Mouse (Mus musculus) kidney, adult 2 months (tissue): ENCODE data around the gene Retreg3. TPM values are rescaled to one million over a fixed set of nuclear protein-coding genes. Genes with fewer than 3 reads are reported as not detected.
A peak's percentile ranks its signal among the peaks of the same experiment; 100 is the strongest.

ENCODE experiments used
- DNase-seq: peaks from one replicate; pipeline ENCODE4 v3.0.0; 2021
- H3K27ac ChIP-seq: fragments of 200-500 bp; 2 replicates; pipeline ENCODE4 v1.5.1; 2012; ENCODE audit warnings: low read depth, low read length, control low read depth, inconsistent platforms; ENCODE audit not compliant: insufficient read depth
- H3K27me3 ChIP-seq: fragments of 200-500 bp; replicated peaks from 2 replicates; pipeline ENCODE4 v1.6.1; 2012; ENCODE audit warnings: mild to moderate bottlenecking, moderate library complexity, low read length, inconsistent platforms; ENCODE audit not compliant: control insufficient read depth, insufficient read depth
- H3K36me3 ChIP-seq: fragments of 200-500 bp; 2 replicates; pipeline ENCODE4 v1.6.1; 2012; ENCODE audit warnings: mild to moderate bottlenecking, moderate library complexity, low read length, inconsistent platforms; ENCODE audit not compliant: control insufficient read depth, insufficient read depth
- H3K4me1 ChIP-seq: fragments of 200-500 bp; 2 replicates; pipeline ENCODE4 v1.6.1; 2011; ENCODE audit warnings: low read length; ENCODE audit not compliant: control insufficient read depth, insufficient read depth
- H3K4me3 ChIP-seq: fragments of 200-500 bp; 2 replicates; pipeline ENCODE4 v1.5.1; 2011; ENCODE audit warnings: mild to moderate bottlenecking, low read depth, low read length, control low read depth; ENCODE audit not compliant: insufficient read depth
- CTCF ChIP-seq: fragments of 200-500 bp; conservative IDR thresholded peaks from 2 replicates; pipeline ENCODE4 v1.5.1; 2011; ENCODE audit warnings: low read depth, mild to moderate bottlenecking, control low read depth, low read length, moderate library complexity, mixed read lengths; ENCODE audit not compliant: insufficient read depth, insufficient read length
- POLR2A ChIP-seq: fragments of 200-500 bp; IDR thresholded peaks from one replicate; pipeline ENCODE4 v1.6.1; 2011; ENCODE audit warnings: low read depth, low read length, control low read depth
- WGBS: fragments of 180-500 bp; shearing (Covaris S2); methylation state at CpG from one replicate; pipeline ENCODE4 v1.1.7; 2018; 5-methylcytosine and 5-hydroxymethylcytosine counted together
- polyA plus RNA-seq: library from polyadenylated mRNA; depleted of rRNA; stranded (reverse); fragments of >200 nt; gene quantifications from 2 replicates; pipeline ENCODE4 v1.2.3, GENCODE M21; 2012

Gene Retreg3
- polyA plus RNA-seq, 1 experiment = 60.0 TPM

- no peak overlapping the region for H3K27ac ChIP-seq
- DNase-seq = no peak
- WGBS = 86% methylated on average over 14 of the region's 14 CpGs
- H3K4me1 ChIP-seq = peaks cover 11% of the 10 kb centered on the region; the same call in 1 of the 2 replicates
- H3K27me3 ChIP-seq = no peaks in the 10 kb centered on the region
- no peak overlapping the region for H3K4me3 ChIP-seq
- no peak for TF ChIP-seq CTCF
- TF ChIP-seq POLR2A = no peak
- H3K36me3 ChIP-seq = no peaks in the 10 kb centered on the region
These were observed 47.8 kb downstream of the Retreg3 start for GRCm38 (mm10) chr11:101071810-101072428.

- WGBS = 79% methylated on average over 6 of the region's 6 CpGs
- Histone ChIP-seq H3K36me3 (no peaks in the 10 kb centered on the region), H3K4me1 (peaks cover 11% of the 10 kb centered on the region; the same call in 1 of the 2 replicates), H3K4me3 (no peak overlapping the region), H3K27me3 (no peaks in the 10 kb centered on the region), H3K27ac (no peak overlapping the region)
- TF ChIP-seq POLR2A = no peak
- TF ChIP-seq CTCF = no peak
- no peak for DNase-seq
These were observed 48.7 kb downstream of the Retreg3 start for GRCm38 (mm10) chr11:101070987-101071386.

GRCm38 (mm10) chr11:101070189-101070527, 49.5 kb downstream of the Retreg3 start:
- H3K4me3 ChIP-seq = peak overlapping the region; percentile 78
- H3K27me3 ChIP-seq = no peaks in the 10 kb centered on the region
- peaks cover 11% of the 10 kb centered on the region; the same call in 1 of the 2 replicates for H3K4me1 ChIP-seq
- no peaks in the 10 kb centered on the region for H3K36me3 ChIP-seq
- peak overlapping the region; percentile 46; the same call in 1 of the 2 replicates for H3K27ac ChIP-seq
- under 1% methylated on average over 35 of the region's 36 CpGs for WGBS
- TF ChIP-seq POLR2A (no peak), CTCF (no peak)
- no peak for DNase-seq

GRCm38 (mm10) chr11:101069391-101070188, 50.1 kb downstream of the Retreg3 start, which contains the start of gene Naglu:
Gene Naglu, plus strand, starts transcription at chr11:101070012.
- peak within 1 kb of the TSS; percentile 56 for H3K27ac ChIP-seq

GRCm38 (mm10) chr11:101066549-101067412, 52.9 kb downstream of the Retreg3 start:
- H3K36me3 ChIP-seq = no peaks in the 10 kb centered on the region
- peak; percentile 92 for DNase-seq
- no peak overlapping the region for H3K27ac ChIP-seq
- TF ChIP-seq POLR2A (no peak), CTCF (peak; percentile 96)
- peaks cover 18% of the 10 kb centered on the region for H3K4me1 ChIP-seq
- no peaks in the 10 kb centered on the region for H3K27me3 ChIP-seq
- H3K4me3 ChIP-seq = peak overlapping the region; percentile 3; the same call in 1 of the 2 replicates
- 25% methylated on average over 18 of the region's 18 CpGs for WGBS

More at GRCm38 (mm10) chr11:101069391-101070188, 50.1 kb downstream of the Retreg3 start, which contains the start of gene Naglu:
- TF ChIP-seq CTCF = no peak
- TF ChIP-seq POLR2A = no peak
- 8% methylated on average over 35 of the region's 35 CpGs for WGBS
- peak within 1 kb of the TSS; percentile 78 for H3K4me3 ChIP-seq
- H3K27me3 ChIP-seq = no peaks in the 10 kb centered on the region
- peak; percentile 98 for DNase-seq
- no peaks in the 10 kb centered on the region for H3K36me3 ChIP-seq
- peaks cover 11% of the 10 kb centered on the region; the same call in 1 of the 2 replicates for H3K4me1 ChIP-seq

- no peak for DNase-seq
- Histone ChIP-seq H3K27ac (no peak overlapping the region), H3K4me3 (no peak overlapping the region), H3K36me3 (no peaks in the 10 kb centered on the region), H3K4me1 (peaks cover 10% of the 10 kb centered on the region), H3K27me3 (no peaks in the 10 kb centered on the region)
- WGBS = 94% methylated on average over 9 of the region's 9 CpGs
- TF ChIP-seq POLR2A (no peak), CTCF (no peak)
These were observed 54.7 kb downstream of the Retreg3 start for GRCm38 (mm10) chr11:101065002-101065401.
